Mouse (Mus musculus): ENCODE results near the gene Nck1.

DNA sequence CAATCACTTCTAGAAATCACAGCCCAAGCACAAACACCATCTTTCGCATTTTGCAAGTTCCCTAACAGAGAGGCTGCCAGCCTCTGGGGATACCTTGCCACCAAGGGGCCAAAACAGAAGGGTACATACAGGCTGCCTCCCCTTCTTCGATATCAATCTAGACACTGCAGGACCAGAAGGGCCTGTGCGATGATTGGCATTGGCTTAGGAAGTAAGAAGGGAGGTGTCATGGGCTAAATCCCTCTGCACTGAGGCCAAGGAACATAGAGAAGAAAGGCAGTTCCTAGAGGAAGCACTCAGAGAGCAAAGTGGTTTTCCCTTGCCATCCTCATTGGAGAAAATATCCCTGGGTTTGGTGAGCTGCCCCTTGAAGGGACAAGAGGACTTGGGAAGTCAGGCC, 76.3 kb downstream of the Nck1 start:
- no peak for TF ChIP-seq CTCF (IDR thresholded peaks at IDR 0.05; ENCODE audit: borderline replicate concordance, insufficient read depth, low read length)
- no peak for TF ChIP-seq POLR2A (IDR thresholded peaks at IDR 0.05; ENCODE audit: low read depth, low read length)

Data from embryonic fibroblast, embryonic 13.5 days (primary cell).